Comparison of ENCODE assay signal across 8 mouse cellular contexts in the genomic region with DNA sequence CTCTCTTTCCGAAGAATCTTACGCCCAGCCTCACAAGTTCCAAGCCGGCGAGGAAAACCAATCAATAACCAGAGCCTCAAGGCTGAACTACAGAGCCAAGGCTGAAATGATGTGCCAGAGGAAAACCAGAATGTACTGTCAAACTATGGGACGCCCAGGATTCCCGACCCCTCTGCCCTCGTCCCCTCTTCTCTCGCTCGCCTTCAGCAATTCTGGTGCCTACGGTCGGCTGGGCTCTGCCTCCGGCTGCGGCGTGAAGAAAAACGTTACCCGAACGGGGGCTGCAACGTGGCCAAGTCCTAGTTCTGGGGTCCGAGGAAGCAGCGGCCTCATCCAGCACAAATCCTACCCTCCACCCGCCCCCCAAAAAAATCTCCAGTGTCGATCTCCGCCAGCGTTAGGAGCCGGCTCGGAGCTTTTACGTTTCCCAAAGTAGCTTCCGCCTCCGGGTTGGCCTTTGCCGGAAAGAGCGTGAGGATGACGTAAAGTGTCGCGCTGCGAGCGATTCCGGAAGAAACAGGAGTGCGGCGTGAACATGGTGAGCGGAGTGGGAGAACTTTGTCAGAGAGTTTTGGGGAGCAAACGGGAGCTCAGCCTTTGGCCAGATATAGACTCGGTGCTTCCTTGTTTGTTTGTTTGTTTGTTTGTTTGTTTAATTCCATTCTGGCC. TPM values are rescaled to one million over a fixed set of nuclear protein-coding genes. Genes with fewer than 3 reads are reported as not detected.
DNase-seq lines count a peak whose midpoint lies in the region; ATAC-seq and TF ChIP-seq lines count a peak whose summit lies in the region.

A gene (plus strand): TSS at position 470 of the 669 bp plus-strand sequence.
A gene (minus strand): TSS at position 473 of the 669 bp plus-strand sequence.

- ATAC-seq in kidney, embryonic 15.5 days (replicated peaks; ENCODE audit: low FRiP score), result peak; percentile 70
- peak; percentile 94 for ATAC-seq in monocyte, adult 5-6 weeks (replicated peaks; ENCODE audit: insufficient number of reproducible peaks, low FRiP score, low TSS enrichment, poor library complexity, severe bottlenecking)

- peak within 1 kb of the TSS; percentile 82 for H3K9ac ChIP-seq in kidney, embryonic 15.5 days

- peaks cover 22% of the 10 kb centered on the region for H3K36me3 ChIP-seq in heart, embryonic 10.5 days
- H3K36me3 ChIP-seq in kidney, embryonic 15.5 days, result peaks cover 27% of the 10 kb centered on the region

- H3K27ac ChIP-seq in bone marrow macrophage, adult 2 months (ENCODE audit: insufficient read depth, low read depth, low read length), result no peak within 1 kb of the TSS
- H3K27ac ChIP-seq in embryonic fibroblast, embryonic 13.5 days (ENCODE audit: insufficient read depth, low read length), result no peak within 1 kb of the TSS
- H3K27ac ChIP-seq in heart, embryonic 10.5 days, result peak within 1 kb of the TSS; percentile 88
- H3K27ac ChIP-seq in kidney, embryonic 15.5 days, result peak within 1 kb of the TSS; percentile 54

- H3K4me2 ChIP-seq in kidney, embryonic 15.5 days, result peak within 1 kb of the TSS; percentile 91

- no peak for TF ChIP-seq CTCF in bone marrow macrophage, adult 2 months (IDR thresholded peaks at IDR 0.05; ENCODE audit: low read depth, low read length)
- no peak for TF ChIP-seq CTCF in embryonic fibroblast, embryonic 13.5 days (IDR thresholded peaks at IDR 0.05; ENCODE audit: borderline replicate concordance, insufficient read depth, low read length)

- H3K9me3 ChIP-seq in heart, embryonic 10.5 days, result no peaks in the 10 kb centered on the region
- H3K9me3 ChIP-seq in kidney, embryonic 15.5 days (replicated peaks), result no peaks in the 10 kb centered on the region

- TF ChIP-seq POLR2A in bone marrow macrophage, adult 2 months (IDR thresholded peaks at IDR 0.05; ENCODE audit: borderline replicate concordance, low read depth, low read length), result peak; percentile 71; the same call in 1 of the 2 replicates
- TF ChIP-seq POLR2A in embryonic fibroblast, embryonic 13.5 days (IDR thresholded peaks at IDR 0.05; ENCODE audit: low read depth, low read length), result peak; percentile 72

- DNase-seq in A20 (ENCODE audit: low read depth, low spot score) (peak; percentile 93), liver (peak; percentile 92)
- peak; percentile 94 for DNase-seq in heart, embryonic 10.5 days (ENCODE audit: low spot score)
- DNase-seq in spleen, postnatal 4 days (ENCODE audit: low spot score in 2 of 2), result peak; percentile 89 to 93

- under 1% methylated on average over 42 of the region's 42 CpGs for WGBS in heart, embryonic 10.5 days
- WGBS in kidney, embryonic 15.5 days, result under 1% methylated on average over 42 of the region's 42 CpGs

- peak within 1 kb of the TSS; percentile 84 for H3K4me3 ChIP-seq in bone marrow macrophage, adult 2 months (ENCODE audit: insufficient read depth, low read length)
- H3K4me3 ChIP-seq in embryonic fibroblast, embryonic 13.5 days (ENCODE audit: insufficient read depth, low read length), result peak within 1 kb of the TSS; percentile 96
- peak within 1 kb of the TSS; percentile 91 for H3K4me3 ChIP-seq in heart, embryonic 10.5 days
- peak within 1 kb of the TSS; percentile 97 for H3K4me3 ChIP-seq in kidney, embryonic 15.5 days (replicated peaks)

- peaks cover 7% of the 10 kb centered on the region for H3K4me1 ChIP-seq in bone marrow macrophage, adult 2 months (ENCODE audit: control insufficient read depth, insufficient read depth, low read length)
- H3K4me1 ChIP-seq in embryonic fibroblast, embryonic 13.5 days (ENCODE audit: control insufficient read depth, insufficient read depth, low read length), result no peaks in the 10 kb centered on the region
- peaks cover 15% of the 10 kb centered on the region for H3K4me1 ChIP-seq in heart, embryonic 10.5 days
- peaks cover 16% of the 10 kb centered on the region for H3K4me1 ChIP-seq in kidney, embryonic 15.5 days

- no peaks in the 10 kb centered on the region for H3K27me3 ChIP-seq in heart, embryonic 10.5 days (ENCODE audit: insufficient read depth, poor library complexity, severe bottlenecking)
- no peaks in the 10 kb centered on the region for H3K27me3 ChIP-seq in kidney, embryonic 15.5 days

RNA-seq across cellular contexts. Expression of the first gene that starts in this region (rescaled TPM):
- 82.2 and 89.0 TPM in 2 replicates for polyA plus RNA-seq in bone marrow macrophage, adult 2 months (2012; ENCODE audit: insufficient read depth, insufficient read length, missing spikeins)
- 89.0 and 100 TPM in 2 replicates for polyA plus RNA-seq in embryonic fibroblast, embryonic 13.5 days (2011; ENCODE audit: insufficient read length, low read depth, missing spikeins)
- 106 and 142 TPM in 2 replicates for polyA plus RNA-seq in heart, embryonic 10.5 days (2016; fragmentation: Nextera tagmentation; extraction: Ambion mirVana)
- polyA plus RNA-seq in kidney, embryonic 15.5 days (2015; fragmentation: Nextera tagmentation; extraction: Ambion mirVana), result 137 and 162 TPM in 2 replicates
- total RNA-seq in monocyte, adult 5-6 weeks (2017), result 101 to 149 TPM (median 133 TPM) in 3 replicates

RNA-seq across cellular contexts. Expression of the second gene that starts in this region (rescaled TPM):
- 20.4 and 25.3 TPM in 2 replicates for polyA plus RNA-seq in bone marrow macrophage, adult 2 months (2012; ENCODE audit: insufficient read depth, insufficient read length, missing spikeins)
- polyA plus RNA-seq in embryonic fibroblast, embryonic 13.5 days (2011; ENCODE audit: insufficient read length, low read depth, missing spikeins), result 29.0 and 29.4 TPM in 2 replicates
- polyA plus RNA-seq in heart, embryonic 10.5 days (2016; fragmentation: Nextera tagmentation; extraction: Ambion mirVana), result 10.8 and 15.7 TPM in 2 replicates
- polyA plus RNA-seq in kidney, embryonic 15.5 days (2015; fragmentation: Nextera tagmentation; extraction: Ambion mirVana), result 11.7 and 13.7 TPM in 2 replicates
- total RNA-seq in monocyte, adult 5-6 weeks (2017), result 42.8 to 69.6 TPM (median 53.8 TPM) in 3 replicates

Comparison
In these comparisons a context has a peak if more than half of its experiments do, and no peak if none do; other contexts are left out.
1. H3K27ac ChIP-seq: peak in heart, embryonic 10.5 days (single experiment) and kidney, embryonic 15.5 days (single experiment); none in bone marrow macrophage, adult 2 months (single experiment) and embryonic fibroblast, embryonic 13.5 days (single experiment).
2. Peak in every context shown above with its lines, with median percentiles within 50 percentile points of each other: DNase-seq and H3K4me3 ChIP-seq.